Mouse (Mus musculus): ENCODE results near the gene Ppp2r3a.
A peak's percentile ranks its signal among the peaks of the same experiment; 100 is the strongest.

Gene Ppp2r3a

GRCm38 (mm10) chr9:101250981-101251643, 483 bp downstream of the Ppp2r3a start:
- DNase-seq (ENCODE audit: low read depth, low spot score): peak; percentile 15

GRCm38 (mm10) chr9:101250486-101250885, 1.1 kb downstream of the Ppp2r3a start:
- no peak for DNase-seq (ENCODE audit: low read depth, low spot score)

DNA sequence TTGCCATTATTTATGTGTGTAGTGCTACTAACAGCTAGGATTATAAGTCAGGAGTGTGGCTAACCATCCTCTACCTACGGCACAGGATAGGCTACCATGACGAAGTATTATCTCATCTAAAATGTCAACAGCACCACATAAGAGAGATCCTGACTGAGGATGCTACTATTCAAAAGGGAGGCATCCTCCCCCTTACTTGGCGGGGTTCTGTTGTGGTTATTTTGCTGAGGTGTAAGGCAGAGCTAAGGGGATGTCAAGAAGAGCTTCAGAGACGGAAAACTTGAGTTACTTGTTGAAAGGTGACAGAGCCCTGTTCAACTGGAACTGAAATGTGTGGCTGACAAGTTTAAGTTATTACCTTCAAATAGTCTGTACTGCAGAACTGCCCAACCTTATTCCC, 2.0 kb downstream of the Ppp2r3a start:
- no peak for DNase-seq (ENCODE audit: low read depth, low spot score)

DNA sequence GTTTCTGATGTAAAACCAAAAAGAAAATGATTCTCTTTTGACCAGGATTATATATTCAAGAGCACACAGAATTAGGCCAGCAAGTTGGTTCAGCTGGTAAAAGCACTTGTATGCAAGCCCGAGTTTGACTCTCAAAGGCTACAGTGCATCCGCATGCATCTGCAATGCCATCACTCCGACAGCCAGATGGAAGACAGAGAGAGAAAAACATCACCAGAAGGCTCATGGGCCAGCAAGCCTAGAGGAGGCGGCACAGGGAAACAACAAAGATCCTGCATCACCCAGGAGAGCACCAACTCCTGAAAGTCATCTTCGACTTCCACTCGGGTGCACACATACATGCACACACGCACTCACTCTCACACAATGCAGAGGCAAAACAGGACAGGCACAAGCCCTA, 4.1 kb downstream of the Ppp2r3a start:
- DNase-seq (ENCODE audit: low read depth, low spot score): no peak

DNA sequence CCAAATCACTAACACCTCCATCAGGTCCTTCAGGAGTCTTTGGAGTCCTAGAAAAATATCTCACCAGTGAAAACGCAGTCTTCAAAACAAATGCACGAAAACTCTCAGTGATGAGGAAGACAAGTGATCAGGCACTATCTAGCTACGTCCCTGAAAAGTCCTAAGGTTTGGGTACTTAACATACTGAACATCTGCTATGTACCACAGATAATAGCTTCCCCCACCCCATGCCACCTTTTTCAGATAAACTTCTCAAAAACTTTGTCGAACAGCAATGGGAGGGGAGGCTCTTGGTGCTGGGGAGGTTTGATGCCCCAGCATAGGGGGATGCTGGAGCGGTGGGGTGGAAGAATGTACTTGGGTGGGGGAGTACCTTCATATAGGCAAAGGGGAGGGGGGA, 6.1 kb downstream of the Ppp2r3a start:
- DNase-seq (ENCODE audit: low read depth, low spot score): no peak

DNA sequence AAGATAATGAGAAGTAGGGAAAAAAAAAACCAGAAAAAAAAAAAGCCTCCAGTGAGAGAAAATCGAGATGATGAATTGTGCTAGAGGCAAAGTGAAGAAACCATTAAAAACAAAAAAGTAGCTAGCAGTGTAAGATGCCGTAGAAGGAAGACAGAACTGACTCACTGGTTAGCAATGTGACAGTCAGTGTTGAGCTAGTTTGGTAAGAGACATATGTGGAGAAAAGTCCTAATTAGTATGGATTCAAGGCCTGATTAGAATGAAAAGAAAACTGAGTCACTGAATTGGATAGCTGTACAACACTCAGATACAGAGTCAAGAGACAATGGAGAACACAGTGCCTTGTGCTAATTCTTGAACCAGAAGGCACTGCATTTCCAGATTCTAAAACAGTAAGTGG, 7.9 kb downstream of the Ppp2r3a start:
- DNase-seq (ENCODE audit: low read depth, low spot score): no peak

- no peak for DNase-seq (ENCODE audit: low read depth, low spot score)
Observed at GRCm38 (mm10) chr9:101240161-101240560, 11.4 kb downstream of the Ppp2r3a start.

GRCm38 (mm10) chr9:101235786-101236185, 15.8 kb downstream of the Ppp2r3a start:
- no peak for DNase-seq (ENCODE audit: low read depth, low spot score)

GRCm38 (mm10) chr9:101232034-101232433, 19.6 kb downstream of the Ppp2r3a start:
- DNase-seq (ENCODE audit: low read depth, low spot score): no peak

DNA sequence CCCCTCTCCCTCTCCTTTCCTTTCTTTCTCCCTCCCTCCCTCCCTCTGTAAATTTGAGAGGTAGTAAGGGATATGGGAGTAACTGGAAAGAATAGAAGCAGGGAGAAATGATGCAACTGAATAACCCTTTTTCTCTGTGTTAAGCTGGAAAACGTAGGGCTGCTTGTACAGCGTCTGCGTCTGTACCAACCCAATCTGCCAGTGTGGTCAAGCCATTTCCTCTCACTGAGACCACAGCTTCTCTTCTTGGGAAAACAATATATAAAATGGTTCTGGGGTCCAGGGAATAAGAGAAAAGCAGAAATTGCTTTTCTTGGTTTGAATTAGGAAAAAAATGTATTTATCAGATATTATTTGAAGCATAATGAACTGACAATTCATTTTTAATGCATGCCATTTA, 21.6 kb downstream of the Ppp2r3a start:
- no peak for DNase-seq (ENCODE audit: low read depth, low spot score)

DNA sequence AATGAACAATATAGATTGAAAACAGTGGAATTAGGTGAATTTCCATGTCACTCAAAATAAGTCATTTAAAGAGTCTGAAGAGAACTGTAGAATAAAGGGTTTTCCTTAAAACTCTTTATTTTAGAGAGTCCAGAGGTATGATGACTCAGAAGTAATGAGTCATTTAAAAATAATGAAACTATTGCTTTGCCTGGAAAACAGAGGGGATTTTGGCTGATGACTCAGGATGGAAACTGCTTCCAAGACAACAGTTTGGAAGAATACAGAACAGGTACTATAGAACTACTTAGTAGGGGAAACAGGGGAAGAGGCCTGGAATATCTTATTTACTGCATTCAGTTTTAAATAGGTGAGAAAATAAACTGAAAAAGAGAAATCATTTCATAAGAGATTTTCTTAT, 22.7 kb downstream of the Ppp2r3a start:
- no peak for DNase-seq (ENCODE audit: low read depth, low spot score)

DNA sequence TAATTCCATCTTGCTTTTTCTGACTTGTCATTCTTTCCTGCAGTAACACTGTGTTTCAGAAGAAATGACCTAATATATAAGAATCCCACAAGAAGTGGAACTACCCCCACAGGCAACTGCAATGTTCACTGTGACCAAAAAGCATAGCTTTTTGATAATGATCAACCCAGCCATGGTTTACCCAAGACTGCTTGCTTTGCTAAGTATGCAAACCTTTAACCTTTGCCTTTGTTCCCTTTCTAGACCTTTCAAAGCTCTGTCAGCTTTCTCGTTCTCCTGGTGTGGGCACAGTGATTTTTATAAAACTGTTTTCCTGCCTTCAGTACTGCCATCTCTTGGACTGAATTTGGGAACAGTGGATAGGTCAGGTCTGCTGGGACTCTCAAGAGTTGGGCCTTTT, 43.6 kb downstream of the Ppp2r3a start:
- DNase-seq (ENCODE audit: low read depth, low spot score): no peak

GRCm38 (mm10) chr9:101206516-101206915, 45.1 kb downstream of the Ppp2r3a start:
- DNase-seq (ENCODE audit: low read depth, low spot score): no peak

- DNase-seq (ENCODE audit: low read depth, low spot score): no peak
Observed at GRCm38 (mm10) chr9:101205216-101205615, 46.4 kb downstream of the Ppp2r3a start.

DNA sequence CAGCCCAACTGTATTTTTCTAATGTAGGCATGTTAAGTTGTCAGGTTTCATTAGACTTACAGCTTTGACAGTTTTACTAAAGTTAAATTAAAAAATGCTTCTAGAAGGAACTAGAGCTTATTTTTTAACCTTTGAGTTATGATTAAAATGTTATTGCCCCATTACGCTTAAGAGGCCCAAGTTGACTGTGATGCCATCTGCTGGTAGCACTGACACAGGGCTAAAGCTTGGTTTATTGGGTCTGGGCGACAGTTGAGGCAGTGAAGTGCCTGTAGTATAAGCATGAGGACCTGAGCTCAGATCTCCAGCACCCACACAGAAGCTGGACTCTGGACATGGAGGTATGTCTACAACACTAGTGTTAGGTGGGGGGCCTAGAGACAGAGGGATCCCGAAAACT, 47.5 kb downstream of the Ppp2r3a start:
- DNase-seq (ENCODE audit: low read depth, low spot score): no peak

DNA sequence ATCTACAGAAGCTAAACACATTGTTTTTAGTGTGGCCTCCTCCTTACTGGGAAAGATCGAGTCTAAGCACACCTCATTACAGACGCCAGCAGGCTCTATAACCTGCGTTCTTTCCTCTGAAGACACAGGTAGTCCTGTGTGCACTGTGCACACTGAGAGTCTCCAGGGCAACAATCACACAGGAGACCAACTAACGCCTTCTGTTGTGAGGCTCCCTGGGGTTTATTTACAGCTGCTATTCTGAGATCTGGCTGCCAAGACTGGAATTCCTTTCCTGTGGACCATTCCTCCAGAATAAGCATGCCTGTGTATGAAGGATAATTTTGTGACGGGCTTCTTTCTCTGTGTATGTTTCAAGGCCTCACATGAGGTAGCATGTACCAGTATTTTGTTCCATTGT, 51.0 kb downstream of the Ppp2r3a start:
- DNase-seq (ENCODE audit: low read depth, low spot score): no peak

GRCm38 (mm10) chr9:101198804-101199203, 52.8 kb downstream of the Ppp2r3a start:
- DNase-seq (ENCODE audit: low read depth, low spot score): no peak

GRCm38 (mm10) chr9:101198261-101198660, 53.3 kb downstream of the Ppp2r3a start:
- no peak for DNase-seq (ENCODE audit: low read depth, low spot score)

DNA sequence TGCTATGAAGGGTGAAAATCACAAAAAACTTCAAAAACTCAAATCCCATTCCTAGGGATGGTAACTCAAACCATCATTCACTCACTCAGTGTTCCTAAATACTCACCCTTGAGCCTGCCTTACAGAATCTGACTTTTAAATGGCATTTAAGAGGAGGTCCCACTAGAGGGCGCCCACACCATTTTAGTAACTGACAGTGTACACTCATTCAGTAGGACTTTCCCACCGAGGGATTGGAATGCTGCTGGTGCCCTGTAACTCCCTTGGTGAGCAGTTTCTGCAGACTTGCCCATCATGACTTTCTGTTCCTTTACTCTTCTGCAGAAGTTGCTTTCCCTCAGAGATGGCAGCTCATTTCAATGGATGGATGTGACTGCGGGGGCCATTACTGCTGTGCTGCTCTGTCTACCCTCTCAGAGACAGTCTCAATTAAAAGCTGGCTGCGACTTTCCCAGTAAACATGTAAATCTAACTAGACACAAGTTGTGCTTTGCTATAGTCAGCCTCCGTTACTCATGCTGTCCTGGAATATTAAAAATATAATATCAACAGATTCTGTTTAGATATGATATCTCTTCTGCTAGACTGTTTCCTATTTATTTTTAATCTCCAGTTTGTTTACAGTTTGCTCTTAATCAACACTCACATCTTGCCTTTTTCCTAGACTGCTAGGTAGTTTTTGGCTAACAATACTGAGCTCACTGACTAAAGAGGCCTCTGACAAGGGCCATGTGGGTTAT, 69.5 kb downstream of the Ppp2r3a start:
- peak; percentile 44 for DNase-seq (ENCODE audit: low read depth, low spot score)

DNA sequence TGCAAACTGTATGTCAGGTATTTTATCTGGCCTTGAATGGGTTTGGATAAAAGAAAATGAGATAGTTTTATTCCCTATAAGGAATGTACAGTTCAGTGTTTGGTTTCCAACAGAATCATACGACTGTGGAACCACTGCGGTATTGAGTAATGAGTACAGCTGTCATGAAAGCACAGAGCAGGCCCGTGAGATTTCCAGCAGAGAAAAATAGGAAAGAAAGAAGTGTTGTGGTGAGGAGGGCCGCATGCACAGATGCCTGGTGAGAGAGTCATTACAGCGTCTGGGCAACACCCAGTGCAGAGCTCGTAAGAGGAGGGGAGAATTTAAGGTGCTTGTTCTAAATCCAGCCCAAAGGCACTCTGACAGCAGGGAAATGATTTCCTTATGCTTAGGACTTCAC, 70.3 kb downstream of the Ppp2r3a start:
- no peak for DNase-seq (ENCODE audit: low read depth, low spot score)

GRCm38 (mm10) chr9:101180234-101180633, 71.4 kb downstream of the Ppp2r3a start:
- no peak for DNase-seq (ENCODE audit: low read depth, low spot score)

DNA sequence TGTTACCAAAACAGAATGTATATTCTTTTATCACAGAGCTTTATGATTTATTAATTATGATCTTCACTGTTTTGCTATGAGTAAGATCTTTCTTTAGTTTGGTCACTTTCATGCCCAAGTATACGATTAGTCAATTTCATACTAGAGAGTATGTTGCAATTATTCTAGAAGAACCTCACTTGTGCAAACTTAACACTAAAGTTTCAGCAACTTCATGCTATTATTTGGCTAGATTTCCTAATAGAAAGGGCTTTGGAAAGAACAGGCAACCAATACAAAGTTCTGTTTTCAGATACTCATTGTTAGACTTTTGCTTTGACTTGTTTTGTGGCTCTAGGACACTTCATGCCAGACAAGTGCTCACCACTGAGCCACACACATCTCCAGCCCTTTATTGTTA, 91.0 kb downstream of the Ppp2r3a start:
- DNase-seq (ENCODE audit: low read depth, low spot score): no peak

DNA sequence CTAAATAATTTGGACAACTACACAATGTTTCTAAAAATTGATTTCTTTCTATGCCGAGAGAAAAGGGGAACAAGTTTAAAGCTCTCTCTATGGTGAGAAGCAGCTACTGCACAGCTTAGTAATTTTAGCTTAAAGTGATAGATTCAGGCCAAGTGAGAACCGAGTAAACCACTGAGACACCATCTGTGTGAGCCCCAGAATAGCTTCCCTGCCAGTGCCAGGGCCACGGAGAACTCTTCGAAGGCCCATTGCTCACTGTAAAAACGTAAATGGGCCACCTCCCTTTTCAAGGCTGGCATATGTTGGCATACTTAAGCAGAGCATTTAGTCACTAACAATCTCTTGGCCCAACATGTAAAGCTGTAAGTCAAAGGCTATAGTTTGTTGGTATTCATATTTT, 91.5 kb downstream of the Ppp2r3a start:
- DNase-seq (ENCODE audit: low read depth, low spot score): no peak

Measured in c-Kit-negative CD71-positive TER-119-positive erythroid progenitor cells, embryonic 14.5 days (primary cell).